Mouse (Mus musculus) inflammation-experienced regulatory T-cells, adult 6 months (primary cell): ENCODE measurements at regions not wholly inside any gene's neighbourhood (a gene's known extent, or its start where the extent isn't known, plus 50 kb on each side); places are given as distances from the start of the nearest gene placed in this dataset.

Source experiments
- ATAC-seq: one replicate; pipeline ENCODE4 v1.8.0; 2017

DNA sequence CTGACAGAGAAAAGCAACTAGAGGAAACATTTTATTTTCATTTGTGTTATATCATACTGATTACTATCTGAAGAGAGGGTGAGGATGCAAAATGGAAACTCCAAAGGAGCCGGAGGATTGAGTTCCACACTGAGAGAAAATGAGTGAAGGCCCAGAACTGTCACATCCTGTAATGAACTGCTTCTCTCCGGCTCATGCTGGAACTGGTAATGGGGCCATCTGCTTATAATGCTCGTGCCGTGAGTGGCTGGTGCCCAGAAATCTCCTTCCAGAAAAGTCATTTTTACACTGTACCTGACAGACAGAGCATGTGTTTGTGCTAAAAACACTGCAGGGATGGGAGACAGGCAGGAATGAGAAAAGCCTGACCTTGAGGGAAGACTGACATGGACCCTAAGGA lies 483.5 kb upstream of the Pkdcc start:
- no peak for ATAC-seq

DNA sequence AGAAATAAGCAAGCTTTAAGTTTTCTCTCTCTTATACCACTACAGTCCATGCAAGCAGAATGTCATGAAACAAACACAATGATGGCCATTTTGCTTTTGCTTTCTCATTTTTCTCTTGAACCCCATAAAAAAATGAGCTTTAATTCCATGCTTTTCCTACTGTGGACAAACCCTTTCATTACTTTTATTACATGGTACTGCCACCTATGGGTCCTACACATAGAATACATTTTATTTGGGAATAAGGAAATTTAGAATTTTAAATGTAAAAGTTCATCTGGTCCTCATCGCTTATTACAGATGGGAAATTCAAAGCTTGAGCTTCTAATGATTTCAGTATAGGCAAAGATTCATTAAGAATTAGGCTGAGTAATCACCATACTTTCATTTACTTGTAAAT lies 472.6 kb upstream of the Pkdcc start:
- ATAC-seq, result no peak

DNA sequence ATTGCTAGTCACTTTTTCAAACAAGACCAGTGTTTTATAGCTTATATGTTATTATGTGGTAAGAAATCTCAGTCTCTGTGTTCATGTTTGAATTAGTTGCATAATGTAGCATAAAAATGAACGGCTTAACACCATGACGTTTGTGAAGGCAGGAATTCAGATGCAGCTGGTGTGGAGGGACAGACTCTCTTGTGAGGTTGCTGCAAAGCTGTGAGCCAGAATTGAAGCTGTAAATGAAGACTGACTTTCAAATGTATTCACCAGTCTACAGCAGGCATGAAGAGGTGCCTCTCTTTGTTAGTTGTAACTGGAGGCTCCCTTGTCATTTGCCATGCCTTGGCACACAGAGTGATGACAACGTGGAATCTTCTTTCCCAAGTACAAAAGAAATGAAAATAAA lies 457.7 kb upstream of the Pkdcc start:
- no peak for ATAC-seq

DNA sequence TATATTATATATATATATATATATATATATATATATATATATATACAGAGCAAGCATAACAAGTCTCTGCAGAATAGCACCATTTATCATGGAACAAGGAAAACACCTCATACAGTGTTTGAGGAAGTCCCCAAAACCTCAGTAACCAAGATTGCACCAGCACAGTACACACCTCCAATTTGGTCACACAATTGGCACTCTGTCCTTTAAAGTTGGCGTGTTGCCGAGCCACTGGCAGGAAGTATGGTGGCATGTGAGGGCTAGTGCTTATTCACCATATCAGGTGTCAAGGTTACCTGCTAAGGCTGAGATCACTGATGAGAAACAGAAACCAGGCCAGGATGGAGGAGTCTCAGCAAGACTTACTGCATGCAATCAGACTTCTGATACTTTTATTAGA lies 436.0 kb upstream of the Pkdcc start:
- no peak for ATAC-seq

DNA sequence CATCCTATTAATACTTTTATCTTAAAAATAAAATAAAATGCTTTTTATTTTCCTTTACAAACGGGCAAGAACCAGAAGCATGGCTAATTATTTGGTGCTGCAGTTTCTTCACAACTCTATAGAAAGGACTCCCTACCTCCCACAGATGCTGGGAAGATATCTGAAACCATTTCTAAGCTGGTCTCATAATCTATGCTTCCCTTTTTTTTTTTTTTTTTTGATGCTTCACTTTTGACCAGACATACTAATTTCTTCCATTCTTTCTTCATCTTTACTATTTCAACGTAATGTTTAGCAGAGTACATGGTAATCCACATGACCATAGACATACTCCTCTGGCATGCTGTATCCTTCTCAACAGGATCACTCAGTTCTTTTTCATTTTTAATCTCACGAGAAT lies 393.0 kb upstream of the Pkdcc start:
- ATAC-seq, result no peak

DNA sequence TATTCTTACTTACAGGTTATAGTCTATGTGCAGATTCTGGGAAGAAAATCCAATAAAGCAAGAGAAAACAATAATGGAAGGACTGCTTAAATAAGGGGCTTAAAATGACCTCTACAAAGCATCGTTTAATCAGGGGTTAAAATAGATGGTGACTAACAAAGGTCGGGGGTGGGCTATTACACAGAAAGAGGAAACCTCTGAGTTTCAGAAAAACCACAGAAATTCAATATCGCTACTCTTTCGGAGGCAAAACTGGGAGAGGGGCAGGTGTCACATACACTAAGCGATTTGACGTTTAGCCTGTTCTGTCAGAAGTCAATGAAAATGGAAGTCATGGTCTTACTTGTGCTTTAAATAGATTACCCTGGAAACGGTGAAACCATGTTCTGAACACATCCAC lies 391.0 kb upstream of the Pkdcc start:
- no peak for ATAC-seq

DNA sequence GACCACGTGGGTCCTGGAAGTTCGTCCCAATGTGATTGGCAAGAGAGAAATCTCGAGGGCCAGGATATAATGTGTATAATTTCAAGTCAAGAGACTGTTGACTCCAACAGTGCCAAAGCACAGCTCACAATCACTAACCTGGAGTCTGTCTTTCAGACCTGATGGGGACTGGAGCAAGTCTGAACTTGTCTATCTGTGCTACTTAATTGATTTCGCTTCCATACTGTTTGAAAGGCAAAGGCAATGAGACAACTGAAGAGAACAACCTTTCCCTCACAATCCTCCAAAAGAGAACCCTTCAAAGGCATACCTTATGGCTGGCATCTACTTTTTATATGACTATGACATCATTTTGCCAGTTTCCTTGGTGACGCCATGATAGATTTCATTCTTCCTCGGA lies 390.5 kb upstream of the Pkdcc start:
- no peak for ATAC-seq

DNA sequence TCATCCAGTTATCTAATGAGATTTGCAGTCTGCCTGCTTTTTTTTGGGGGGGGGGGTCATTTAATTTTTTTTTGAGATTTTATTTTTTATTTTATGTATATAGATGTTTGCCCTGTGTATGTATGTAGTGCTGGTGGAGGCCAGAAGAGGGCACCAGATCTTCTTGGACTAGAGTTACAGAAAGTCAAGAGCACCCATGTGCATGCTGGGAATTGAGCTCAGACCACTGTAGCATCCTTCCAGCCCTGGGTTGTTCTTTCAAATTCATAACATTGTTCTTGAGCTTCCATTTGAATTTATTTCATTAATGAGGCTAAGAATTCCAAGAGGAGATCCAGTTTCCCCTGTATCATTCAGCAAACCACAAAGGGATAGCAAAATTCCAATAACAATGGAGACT lies 387.9 kb upstream of the Pkdcc start:
- ATAC-seq, result no peak

DNA sequence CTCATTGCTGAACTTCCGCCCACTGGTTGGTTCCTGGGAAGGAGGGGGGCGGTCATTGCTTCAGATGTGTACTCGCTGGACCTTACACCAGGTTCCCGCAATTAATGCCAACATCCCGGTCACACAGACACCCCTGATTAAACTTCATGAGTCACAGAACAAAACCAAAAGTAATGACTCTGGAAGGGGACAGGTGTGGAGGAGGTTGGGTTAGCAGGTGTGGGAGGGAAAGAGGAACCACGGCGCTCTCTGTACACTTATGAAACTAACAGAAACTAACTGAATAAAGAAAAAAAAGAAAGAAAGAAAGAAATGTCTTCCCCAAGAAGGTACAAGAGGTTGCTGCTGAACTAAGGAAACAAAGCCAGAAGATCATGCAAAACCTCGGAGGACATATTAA lies 387.3 kb upstream of the Pkdcc start:
- no peak for ATAC-seq

DNA sequence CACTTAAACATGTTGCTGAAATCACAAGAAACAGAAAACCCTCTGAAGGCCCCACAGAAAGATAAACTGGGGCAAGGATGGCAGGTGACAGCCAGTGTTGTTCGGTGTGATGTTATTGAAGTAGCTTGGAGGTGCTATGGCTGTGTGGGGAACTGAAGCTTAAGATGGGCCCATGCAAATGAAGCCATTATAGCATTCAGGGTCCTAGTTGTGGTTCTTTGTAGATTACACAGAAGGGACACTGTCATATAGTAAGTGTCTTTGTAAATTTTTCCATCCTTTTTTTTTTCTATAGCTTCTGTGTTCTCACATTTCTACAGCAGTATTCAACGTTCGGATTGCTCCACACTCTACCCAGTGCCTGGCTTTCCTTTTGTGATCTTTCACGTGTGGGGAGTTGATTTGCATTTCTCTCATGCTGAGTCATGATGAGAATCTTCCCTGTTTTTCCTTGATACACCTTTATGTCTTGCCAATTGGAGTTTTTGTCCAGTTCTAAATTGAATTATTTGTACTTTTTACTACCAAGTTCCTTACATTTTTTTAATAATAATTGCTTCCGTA lies 386.6 kb upstream of the Pkdcc start:
- ATAC-seq, result no peak

DNA sequence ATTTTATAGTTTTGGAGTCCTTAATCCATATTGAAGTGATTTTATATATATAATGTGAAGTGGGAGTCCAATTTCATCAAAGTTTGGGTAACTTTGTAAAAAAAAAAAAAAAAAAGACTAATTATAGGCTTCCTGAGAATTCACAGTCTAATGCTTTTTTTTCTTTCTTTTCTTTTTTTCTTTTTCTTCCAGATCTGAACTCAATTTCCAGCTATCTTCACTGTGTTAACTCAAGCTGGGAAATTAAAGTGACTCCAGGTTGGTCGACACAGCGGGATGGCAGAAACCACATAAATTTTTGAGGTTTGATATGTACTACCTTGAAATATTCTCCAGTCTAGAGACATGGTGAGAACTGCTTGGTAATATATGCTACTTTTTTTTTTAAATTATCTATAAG lies 385.7 kb upstream of the Pkdcc start:
- ATAC-seq, result no peak

DNA sequence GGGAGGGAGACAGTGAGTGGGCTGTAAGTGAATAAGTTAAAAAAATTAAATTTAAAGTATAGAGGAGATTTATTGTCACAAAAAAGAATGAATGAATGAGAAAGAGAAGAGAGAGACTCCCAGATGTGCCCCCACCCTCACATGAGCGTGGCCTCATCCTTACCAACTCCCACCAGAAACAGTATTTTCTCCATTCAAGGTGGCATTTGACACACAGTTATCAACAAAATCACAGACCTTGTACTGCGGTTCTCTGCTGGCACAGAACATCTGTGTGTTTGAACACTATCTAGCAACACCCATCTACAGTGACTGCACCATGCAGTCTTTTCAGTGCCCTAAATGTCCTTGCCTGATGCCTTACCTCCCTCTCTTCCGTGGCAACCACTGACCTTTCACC lies 380.9 kb upstream of the Pkdcc start:
- no peak for ATAC-seq

DNA sequence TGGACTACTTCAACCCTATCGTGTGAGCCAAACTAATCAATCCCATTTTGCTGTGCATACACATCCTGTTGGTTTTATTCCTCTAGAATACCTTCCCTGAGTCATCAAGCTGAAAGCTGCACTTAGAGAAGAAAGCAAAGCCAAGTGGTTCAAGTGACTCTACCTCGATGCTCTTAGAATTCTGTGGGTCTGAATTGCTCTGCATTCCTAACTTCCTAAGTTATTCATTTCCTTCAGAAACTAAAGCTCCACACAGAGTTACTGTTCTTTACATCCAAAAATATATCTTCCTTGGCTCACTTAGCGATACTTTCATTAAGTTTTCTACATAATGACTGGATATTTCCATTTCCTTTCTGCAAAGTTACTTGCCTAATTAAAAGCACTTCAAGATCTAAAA lies 379.0 kb upstream of the Pkdcc start:
- no peak for ATAC-seq

DNA sequence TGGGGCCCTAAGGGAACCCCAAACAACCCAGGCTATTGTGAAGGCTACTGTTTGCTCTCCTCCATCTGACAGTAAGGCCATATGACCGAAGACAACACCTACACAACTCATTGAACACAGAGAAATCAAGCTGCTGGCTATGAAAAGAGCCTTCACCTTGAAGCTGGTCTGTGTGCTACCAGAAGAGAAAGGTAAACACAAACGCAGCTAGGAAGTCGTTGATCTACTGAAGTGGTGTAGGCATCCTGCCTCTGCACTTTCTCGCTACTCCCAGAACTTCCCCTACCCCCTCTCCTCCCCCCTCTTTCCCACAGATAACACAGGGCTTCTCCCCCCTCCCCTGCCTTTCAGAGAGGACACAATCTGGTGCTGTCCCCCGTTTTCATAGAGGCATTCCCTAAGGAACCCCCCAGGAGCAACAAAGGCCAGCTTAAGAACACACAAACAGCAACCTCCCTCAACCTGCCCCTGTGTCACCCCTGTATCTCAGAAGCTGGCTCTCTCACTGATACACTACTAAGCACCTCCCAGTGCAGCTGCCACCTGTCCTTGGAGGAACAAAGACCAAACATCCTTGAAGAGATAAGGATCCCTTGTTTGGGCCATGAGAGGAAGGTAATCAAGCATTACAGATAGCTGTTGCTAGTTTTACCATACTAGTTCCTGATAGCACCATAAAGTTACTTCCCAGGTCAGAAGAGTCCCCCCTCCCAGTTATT lies 368.2 kb upstream of the Pkdcc start:
- no peak for ATAC-seq

DNA sequence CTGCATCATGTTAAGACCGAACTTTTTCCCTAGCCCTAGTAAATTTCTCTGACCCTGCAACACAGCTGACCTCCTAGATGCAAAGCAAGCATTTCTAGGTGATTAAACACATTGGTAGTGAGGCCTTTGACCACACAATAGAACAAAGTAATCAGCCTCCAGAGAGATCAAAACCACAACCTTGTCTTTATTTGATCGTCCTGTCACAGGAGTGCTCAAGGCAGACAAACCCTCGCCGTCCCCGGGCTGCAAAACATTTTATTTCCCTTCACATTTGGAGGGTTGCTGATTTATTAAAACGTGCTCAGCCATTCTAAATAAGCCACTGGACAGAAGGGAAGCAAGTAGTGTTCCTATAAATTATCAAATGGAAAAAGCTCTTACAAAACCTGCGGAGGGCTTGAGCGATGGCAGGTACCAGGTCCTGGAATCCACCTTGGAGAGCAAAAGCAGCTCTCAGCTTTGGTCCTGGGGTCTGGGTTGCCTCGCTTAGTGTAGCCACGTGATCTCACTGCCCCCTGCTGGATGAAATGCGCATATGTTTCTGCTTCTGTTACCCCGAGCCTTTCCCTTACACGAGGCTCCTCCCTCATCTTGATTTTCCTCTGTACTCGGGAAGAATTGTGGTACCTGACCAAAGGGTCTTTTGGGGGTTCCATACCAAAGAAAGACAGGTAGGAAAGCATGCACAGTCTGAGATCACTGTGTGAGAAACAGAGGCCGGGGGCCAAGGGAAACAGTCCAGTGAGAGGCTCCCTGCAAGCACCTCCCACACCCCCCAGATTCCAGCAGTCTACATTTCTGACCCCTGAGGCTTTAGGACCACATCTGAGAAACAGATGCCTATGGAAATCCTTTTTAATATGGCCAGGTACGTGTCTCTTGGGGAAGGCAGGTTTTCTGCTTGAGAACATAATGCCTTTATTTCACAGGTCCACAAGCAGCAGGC lies 357.6 kb upstream of the Pkdcc start:
- no peak for ATAC-seq

DNA sequence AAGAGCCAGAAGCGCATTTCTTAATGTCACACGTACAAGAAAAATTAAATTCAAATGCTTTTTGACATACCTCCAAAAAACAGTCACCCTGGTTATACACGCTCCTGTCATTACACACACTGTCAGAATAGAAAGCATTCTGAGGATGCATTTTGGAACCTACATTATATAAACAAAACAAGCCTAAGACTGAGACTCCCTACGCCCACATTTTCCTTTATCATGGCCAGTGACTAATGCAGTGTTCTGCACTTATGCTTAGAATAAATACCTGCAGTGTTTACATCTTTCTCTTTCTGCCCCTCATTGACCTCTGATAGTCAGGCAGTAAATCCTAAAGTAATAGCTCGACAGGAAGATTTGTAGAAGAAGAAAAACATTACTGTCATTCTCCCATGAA lies 354.7 kb upstream of the Pkdcc start:
- ATAC-seq, result no peak

DNA sequence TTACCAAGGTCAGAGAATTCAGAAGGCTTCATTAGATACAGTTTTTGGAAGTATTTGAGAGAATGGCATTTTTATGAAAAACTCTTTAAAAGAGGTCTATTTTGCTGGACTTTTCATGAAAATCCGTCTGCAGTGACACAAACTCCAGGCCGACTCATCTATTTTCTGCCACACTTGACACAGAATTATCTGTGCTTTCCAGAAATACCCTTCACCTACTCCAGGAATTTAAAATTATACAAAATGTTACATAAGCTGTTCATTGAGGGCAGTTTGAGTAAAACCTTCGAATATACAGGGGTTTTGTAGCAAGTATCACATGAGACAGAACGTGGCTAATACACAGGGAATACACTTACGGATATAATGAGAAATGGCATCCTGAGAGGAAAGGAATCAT lies 354.1 kb upstream of the Pkdcc start:
- ATAC-seq, result no peak

DNA sequence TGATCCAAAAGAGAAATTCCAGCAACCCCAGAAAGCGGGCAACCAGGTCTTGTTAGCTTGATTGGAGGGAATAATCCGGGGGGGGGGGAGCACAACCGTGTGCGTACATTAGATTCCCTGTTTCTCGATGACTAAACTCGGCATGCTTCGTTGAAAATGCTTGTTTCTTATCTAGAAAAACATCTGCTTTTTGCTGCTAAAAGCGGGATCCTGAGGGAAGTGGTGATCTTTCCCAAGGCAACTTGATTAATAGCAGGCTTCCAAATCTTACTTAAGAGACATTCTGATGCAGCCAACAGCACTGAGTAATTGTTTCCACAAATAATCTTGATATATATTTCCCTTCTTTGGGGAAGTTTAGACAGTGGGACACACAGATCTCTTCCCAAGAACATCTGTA lies 338.0 kb upstream of the Pkdcc start:
- no peak for ATAC-seq

DNA sequence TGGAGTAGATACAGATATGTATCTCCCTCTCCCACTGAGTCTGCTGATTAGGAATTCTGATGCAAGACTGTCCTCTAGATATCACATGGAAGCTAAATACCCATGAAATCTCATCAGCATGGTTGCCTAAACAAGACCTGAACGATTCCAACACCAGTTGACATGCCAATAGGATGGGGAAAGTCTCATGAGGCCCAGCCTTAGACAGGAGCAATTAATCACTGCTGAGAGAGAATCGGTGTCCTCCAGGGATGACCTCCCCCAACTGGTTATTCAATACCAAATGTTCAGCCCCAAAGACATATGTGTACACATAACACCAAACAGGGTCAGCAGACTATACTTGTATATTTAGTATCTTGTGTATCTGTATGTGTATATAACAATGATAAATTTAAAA lies 314.5 kb upstream of the Pkdcc start:
- ATAC-seq, result no peak

DNA sequence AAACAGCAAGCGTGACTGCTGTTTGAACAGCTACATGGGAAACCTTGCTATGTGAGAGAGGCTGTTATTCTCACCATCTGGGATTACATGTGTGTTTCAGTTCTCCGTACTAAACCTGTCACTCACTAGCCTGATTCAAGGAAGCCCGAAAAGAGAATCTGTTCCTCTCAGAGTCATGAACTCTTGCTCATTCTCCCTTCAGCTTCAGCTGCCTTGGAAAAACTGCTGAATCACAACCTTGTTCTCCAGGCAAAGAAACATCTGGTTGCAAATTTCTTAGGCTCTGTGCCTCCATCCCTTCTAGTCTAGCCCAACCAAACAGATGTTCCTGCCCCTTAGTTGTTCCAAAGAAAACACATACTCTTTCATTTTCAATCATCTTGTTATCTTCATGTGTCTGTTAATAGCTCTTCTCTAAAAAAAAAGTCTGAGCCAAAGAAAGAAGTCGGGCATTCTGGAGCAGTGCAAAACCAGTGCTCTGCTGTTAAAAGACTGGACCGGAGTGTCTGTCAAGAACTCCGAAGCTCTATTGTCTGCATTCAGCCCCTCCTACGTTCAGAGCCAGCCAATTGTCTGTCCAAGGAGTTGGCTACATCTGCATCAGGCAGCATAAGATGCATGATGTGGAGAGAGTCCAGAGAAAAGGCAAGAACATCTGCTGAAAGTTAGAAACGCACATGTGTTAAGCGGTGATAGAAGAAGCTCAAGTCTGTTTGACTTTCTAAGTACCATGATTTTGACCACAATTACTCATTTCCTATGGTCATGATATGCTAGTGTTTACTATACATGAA lies 313.8 kb upstream of the Pkdcc start:
- no peak for ATAC-seq

DNA sequence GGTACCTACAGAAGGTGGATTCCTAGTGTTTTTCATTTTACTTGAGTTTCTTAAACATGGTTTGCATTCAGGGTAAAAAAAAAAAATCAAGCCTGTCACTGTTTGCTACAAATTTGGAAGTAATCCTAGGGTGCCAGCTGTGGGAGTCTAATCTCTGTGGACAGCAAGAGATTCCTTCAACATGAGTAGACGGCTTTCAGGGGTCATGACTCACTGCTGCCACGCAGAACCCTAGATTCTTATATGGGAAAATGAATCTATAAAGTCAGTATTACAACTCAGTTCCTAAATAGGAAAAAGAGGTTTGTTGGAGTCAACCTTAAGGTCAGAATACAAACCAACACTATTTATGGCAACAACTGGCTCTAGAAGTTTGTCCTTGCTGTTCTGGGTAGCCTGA lies 310.1 kb upstream of the Pkdcc start:
- ATAC-seq, result no peak

DNA sequence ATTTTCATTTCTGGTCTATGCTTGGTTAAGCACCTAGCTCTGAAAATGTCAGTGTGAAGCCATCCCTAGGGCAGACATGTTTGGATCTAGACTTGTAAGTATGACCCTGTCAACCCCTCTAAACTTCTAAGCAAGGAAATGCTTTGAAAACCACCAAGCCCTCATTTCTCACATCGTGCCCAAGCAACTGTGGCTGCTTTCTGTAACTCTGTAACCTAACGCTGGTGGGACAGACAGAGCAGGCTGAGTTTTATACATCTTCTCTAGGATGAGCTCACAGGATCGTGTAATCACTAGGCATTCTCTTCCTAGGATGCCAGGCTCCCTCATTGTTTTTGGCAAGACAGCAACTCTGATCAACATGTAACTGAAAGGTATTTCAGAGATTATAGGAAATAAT lies 309.6 kb upstream of the Pkdcc start:
- ATAC-seq, result no peak

DNA sequence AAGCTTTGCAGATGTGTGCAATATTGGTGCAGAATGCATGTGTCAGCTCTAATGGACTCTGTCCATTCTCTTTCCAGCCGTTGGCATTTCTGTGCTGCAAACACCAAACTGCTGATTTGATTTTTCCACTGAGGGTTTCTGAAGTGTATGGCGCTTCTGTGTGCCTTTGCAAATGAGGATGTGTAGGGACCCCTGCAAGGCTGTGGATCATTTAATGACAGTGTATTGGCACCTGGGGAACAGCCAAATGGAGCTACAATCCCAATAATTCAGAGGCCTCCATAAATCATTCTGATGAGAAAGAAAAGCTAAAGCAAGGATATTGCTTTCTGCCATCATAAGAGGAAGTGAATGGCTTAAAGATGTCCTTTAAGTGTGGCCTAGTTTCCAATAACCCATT lies 305.9 kb upstream of the Pkdcc start:
- no peak for ATAC-seq
